Mouse (Mus musculus) olfactory bulb, adult 2 months (tissue): ENCODE results near the gene Dapk1.

Experiments used
- CTCF ChIP-seq: fragments of 200-500 bp; IDR thresholded peaks from 2 replicates; pipeline ENCODE4 v1.5.1; 2012; ENCODE audit warnings: low read depth, mild to moderate bottlenecking, low read length, moderate library complexity; ENCODE audit not compliant: insufficient read depth
- POLR2A ChIP-seq: fragments of 200-500 bp; IDR thresholded peaks from 2 replicates; pipeline ENCODE4 v1.6.1; 2012; ENCODE audit warnings: mild to moderate bottlenecking, low read depth, low read length, moderate library complexity; ENCODE audit not compliant: insufficient read depth

GRCm38 (mm10) chr13:60698021-60698420 is 96.3 kb downstream of the Dapk1 start:
- no peak for TF ChIP-seq CTCF
- TF ChIP-seq POLR2A = no peak
